Mouse (Mus musculus) erythroblast, adult 5-6 weeks (primary cell): ENCODE measurements around the gene Actr1a. TPM values are rescaled to one million over a fixed set of nuclear protein-coding genes. Genes with fewer than 3 reads are reported as not detected.

ENCODE experiments used
- ATAC-seq: replicated peaks from 2 replicates; pipeline ENCODE4 v1.8.0; 2016; ENCODE audit warnings: moderate number of reproducible peaks, mild to moderate bottlenecking, moderate TSS enrichment, inconsistent platforms; ENCODE audit not compliant: poor library complexity, low FRiP score, severe bottlenecking
- total RNA-seq, 2 experiments: library from RNA; stranded (forward) in 1 of 2; stranded (reverse) in 1 of 2; fragments of 150-400 nt in 1 of 2; fragments of 200-764, 138-1000 nt in 1 of 2; gene quantifications; 2 replicates each; pipeline versions ENCODE4 v1.2.3 to v1.2.4; 2015 to 2017; ENCODE audit warnings: low replicate concordance in 2 of 2

Gene Actr1a
- total RNA-seq, 2 experiments from 2014 or later, result 16.5 to 39.2 TPM

DNA sequence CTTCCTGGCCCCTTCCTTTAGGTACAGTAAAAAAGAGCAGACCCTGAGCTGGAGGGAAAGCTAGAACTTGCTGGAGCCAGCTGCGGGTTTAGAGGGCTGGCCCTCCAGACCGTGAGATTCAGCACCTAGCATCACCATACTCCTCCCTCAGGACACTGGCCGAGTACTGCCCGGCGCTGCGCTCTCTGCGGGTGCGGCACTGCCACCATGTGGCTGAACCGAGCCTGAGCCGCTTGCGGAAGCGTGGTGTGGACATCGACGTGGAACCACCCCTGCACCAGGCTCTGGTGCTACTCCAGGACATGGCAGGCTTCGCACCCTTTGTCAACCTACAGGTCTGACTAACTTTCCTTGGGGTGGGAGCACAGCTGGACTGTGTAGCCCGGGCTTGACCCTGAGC, 65.6 kb downstream of the Actr1a start:
- ATAC-seq, result peak; percentile 78

DNA sequence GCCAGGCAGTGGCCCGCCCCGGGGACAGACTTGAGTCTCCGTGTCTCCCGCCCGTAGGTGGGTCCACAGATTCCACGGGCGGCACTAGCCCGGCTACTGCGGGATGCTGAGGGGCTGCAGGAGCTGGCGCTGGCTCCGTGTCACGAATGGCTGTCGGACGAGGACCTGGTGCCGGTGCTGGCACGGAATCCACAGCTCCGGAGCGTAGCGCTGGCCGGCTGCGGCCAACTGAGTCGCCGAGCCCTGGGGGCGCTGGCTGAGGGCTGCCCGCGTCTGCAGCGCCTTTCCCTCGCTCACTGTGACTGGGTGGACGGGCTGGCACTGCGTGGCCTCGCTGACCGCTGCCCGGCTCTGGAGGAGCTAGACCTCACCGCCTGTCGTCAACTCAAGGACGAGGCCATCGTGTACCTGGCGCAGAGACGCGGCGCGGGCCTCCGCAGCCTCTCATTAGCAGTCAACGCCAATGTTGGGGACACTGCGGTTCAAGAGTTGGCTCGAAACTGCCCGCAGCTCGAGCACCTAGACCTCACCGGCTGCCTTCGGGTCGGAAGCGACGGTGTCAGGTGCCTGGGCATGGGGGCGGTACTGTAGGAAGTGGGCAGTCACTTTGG, 66.4 kb downstream of the Actr1a start:
- ATAC-seq, result no peak

DNA sequence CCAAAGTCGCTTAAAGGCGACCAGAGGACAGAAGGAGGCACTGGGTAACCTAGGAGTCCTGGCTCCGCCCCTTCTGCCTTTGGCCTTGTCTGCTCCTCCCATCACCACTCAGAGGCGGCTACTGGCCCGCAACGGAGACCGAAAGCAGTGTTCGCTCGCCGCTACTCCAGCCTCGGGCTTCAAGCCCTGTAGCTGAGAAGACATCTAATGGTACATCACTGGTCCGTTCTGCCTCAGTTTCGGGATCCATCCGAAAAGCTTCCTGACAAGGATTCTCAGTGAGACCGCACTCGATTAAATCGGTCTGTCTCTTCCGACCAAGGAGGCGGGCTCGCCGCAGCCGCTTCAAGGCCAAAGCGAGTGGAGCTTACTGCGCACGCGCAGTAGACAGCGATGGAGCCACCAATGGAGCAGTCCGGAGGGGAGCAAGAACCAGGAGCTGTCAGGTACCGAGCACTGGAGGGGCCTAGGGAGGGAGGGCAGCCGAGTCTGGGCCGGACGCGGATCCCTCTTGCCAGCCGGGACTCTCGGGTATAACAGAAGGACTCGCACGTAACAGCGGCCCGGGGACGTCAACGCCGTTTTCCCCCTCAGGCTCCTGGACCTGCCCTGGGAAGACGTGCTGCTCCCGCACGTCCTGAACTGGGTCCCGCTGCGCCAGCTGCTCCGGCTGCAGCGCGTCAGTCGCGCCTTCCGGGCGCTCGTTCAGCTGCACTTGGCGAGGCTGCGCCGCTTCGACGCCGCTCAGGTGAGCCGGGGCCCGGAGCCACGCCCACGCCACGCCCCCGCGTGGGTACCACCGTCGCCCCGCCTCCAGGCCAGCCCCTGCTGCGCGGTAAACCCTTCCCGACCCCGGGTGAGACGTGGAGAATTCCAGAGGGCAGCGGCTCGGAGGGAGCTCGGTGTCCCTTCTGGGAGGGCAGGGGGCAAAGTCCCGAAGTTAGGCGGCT, 67.2 kb downstream of the Actr1a start, which contains the start of gene Fbxl15:
Gene Fbxl15 (plus strand): TSS at position 104 of the 950 bp plus-strand sequence.
- ATAC-seq, result peak; percentile 86

DNA sequence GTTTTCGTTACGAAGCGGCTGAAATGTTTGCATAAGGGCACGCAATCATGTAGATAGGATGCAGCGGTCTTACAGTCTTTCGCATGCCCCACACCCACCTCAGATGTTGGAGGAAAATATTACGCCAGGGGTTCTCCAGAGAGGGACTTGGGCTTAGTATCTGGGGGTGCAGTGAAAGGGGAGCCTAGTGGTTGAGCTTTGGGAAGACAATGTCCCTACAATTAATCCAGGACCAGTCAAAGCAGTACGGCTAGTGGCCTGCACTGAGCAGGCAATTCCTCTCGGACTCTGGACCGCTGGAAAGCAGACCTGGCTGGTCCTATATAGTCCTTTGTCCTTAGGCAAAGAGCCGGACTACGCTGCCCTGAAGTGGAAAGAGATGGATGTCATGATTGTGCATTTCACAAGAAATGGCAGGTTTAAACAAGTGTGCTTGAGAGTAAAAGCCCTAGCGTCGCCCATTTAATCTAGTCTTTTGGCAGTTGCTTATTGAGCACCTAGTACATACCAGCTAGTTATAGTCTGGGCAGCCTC, 68.0 kb downstream of the Actr1a start:
- ATAC-seq, result no peak

Other genes starting within 250 kb of the Actr1a start
- gene Pitx3, start 247.4 kb downstream of the Actr1a start, total RNA-seq (2015; ENCODE audit: low replicate concordance), result not detected in 2 replicates
- gene Pitx3, start 247.4 kb downstream of the Actr1a start, total RNA-seq (2017; ENCODE audit: low replicate concordance), result not detected in 2 replicates
- 22.8 and 22.9 TPM in 2 replicates for gene Gbf1, start 243.2 kb downstream of the Actr1a start, total RNA-seq (2015; ENCODE audit: low replicate concordance)
- gene Gbf1, start 243.2 kb downstream of the Actr1a start, total RNA-seq (2017; ENCODE audit: low replicate concordance), result 18.1 and 21.0 TPM in 2 replicates
- gene Nfkb2, start 91.4 kb downstream of the Actr1a start, total RNA-seq (2015; ENCODE audit: low replicate concordance), result 0.96 and 1.0 TPM in 2 replicates
- 2.8 and 3.1 TPM in 2 replicates for gene Nfkb2, start 91.4 kb downstream of the Actr1a start, total RNA-seq (2017; ENCODE audit: low replicate concordance)
- 0.63 TPM in 1 of 2 replicates, not detected in the other for gene Psd, start 68.6 kb downstream of the Actr1a start, total RNA-seq (2015; ENCODE audit: low replicate concordance)
- gene Psd, start 68.6 kb downstream of the Actr1a start, total RNA-seq (2017; ENCODE audit: low replicate concordance), result 0.70 TPM in 1 of 2 replicates, not detected in the other
- gene Fbxl15, start 67.6 kb downstream of the Actr1a start, total RNA-seq (2015; ENCODE audit: low replicate concordance), result not detected in 2 replicates
- gene Fbxl15, start 67.6 kb downstream of the Actr1a start, total RNA-seq (2017; ENCODE audit: low replicate concordance), result not detected in 2 replicates
- gene Cuedc2, start 57.0 kb downstream of the Actr1a start, total RNA-seq (2015; ENCODE audit: low replicate concordance), result 8.1 and 8.4 TPM in 2 replicates
- gene Cuedc2, start 57.0 kb downstream of the Actr1a start, total RNA-seq (2017; ENCODE audit: low replicate concordance), result 23.6 and 39.4 TPM in 2 replicates
- gene Mfsd13a, start 54.6 kb downstream of the Actr1a start, total RNA-seq (2015; ENCODE audit: low replicate concordance), result 5.4 and 9.6 TPM in 2 replicates
- 1.4 and 1.8 TPM in 2 replicates for gene Mfsd13a, start 54.6 kb downstream of the Actr1a start, total RNA-seq (2017; ENCODE audit: low replicate concordance)
- gene 2310034G01Rik, start 45.4 kb downstream of the Actr1a start, total RNA-seq (2015; ENCODE audit: low replicate concordance), result not detected in 2 replicates
- gene 2310034G01Rik, start 45.4 kb downstream of the Actr1a start, total RNA-seq (2017; ENCODE audit: low replicate concordance), result not detected in 2 replicates
- 3.8 and 10.8 TPM in 2 replicates for gene Sufu, start 1.1 kb upstream of the Actr1a start, total RNA-seq (2015; ENCODE audit: low replicate concordance)
- gene Sufu, start 1.1 kb upstream of the Actr1a start, total RNA-seq (2017; ENCODE audit: low replicate concordance), result 1.1 and 1.2 TPM in 2 replicates
- gene Trim8, start 106.0 kb upstream of the Actr1a start, total RNA-seq (2015; ENCODE audit: low replicate concordance), result 5.4 and 6.1 TPM in 2 replicates
- gene Trim8, start 106.0 kb upstream of the Actr1a start, total RNA-seq (2017; ENCODE audit: low replicate concordance), result 2.0 and 6.4 TPM in 2 replicates
- 4.2 and 5.9 TPM in 2 replicates for gene Arl3, start 177.4 kb upstream of the Actr1a start, total RNA-seq (2015; ENCODE audit: low replicate concordance)
- 3.2 and 4.2 TPM in 2 replicates for gene Arl3, start 177.4 kb upstream of the Actr1a start, total RNA-seq (2017; ENCODE audit: low replicate concordance)
- 1.9 TPM in 2 replicates for gene Sfxn2, start 177.6 kb upstream of the Actr1a start, total RNA-seq (2015; ENCODE audit: low replicate concordance)
- gene Sfxn2, start 177.6 kb upstream of the Actr1a start, total RNA-seq (2017; ENCODE audit: low replicate concordance), result 2.9 and 3.9 TPM in 2 replicates
- gene Wbp1l, start 203.3 kb upstream of the Actr1a start, total RNA-seq (2015; ENCODE audit: low replicate concordance), result 5.2 and 7.9 TPM in 2 replicates
- 8.2 and 9.8 TPM in 2 replicates for gene Wbp1l, start 203.3 kb upstream of the Actr1a start, total RNA-seq (2017; ENCODE audit: low replicate concordance)